Mouse (Mus musculus) left cerebral cortex, postnatal 10 days (tissue): ENCODE measurements at regions not wholly inside any gene's neighbourhood (a gene's known extent, or its start where the extent isn't known, plus 50 kb on each side); places are given as distances from the start of the nearest gene placed in this dataset.
A peak's percentile ranks its signal among the peaks of the same experiment; 100 is the strongest.

Source experiments
- DNase-seq, 2 experiments: peaks; one replicate each; pipeline ENCODE4 v3.0.0; 2021 to 2022; ENCODE audit warnings: low spot score in 2 of 2, mixed read lengths in 1 of 2; ENCODE audit errors: extremely low spot score in 1 of 2
- intact Hi-C: fragments of 180-260 bp; cut with DNase I; formaldehyde crosslinking; loops from one replicate; pipeline ENCODE4 v1.15.1; 2025

DNA sequence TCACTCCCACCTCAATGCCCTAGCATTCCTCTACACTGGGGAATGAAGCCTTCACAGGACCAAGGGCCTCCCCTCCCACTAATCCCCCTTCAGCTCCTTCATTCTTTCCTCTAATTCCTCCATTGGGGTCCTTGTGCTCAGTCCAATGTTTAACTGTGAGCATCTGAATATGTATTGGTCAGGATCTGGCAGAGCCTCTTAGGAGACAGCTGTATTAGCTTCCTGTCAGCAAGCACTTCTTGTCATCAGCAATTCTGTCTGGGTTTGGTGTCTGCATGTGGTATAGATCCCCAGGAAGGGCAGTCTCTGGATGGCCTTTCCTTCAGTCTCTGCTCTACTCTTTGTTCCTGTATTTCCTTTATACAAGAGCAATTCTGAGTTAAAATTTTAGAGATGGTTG, 426.8 kb upstream of the 2610001J05Rik start:
- intact Hi-C loops, result no loop called here
- DNase-seq, result no peak

GRCm38 (mm10) chr6:14297428-14297827, 426.1 kb upstream of the 2610001J05Rik start:
- no peak for DNase-seq

DNA sequence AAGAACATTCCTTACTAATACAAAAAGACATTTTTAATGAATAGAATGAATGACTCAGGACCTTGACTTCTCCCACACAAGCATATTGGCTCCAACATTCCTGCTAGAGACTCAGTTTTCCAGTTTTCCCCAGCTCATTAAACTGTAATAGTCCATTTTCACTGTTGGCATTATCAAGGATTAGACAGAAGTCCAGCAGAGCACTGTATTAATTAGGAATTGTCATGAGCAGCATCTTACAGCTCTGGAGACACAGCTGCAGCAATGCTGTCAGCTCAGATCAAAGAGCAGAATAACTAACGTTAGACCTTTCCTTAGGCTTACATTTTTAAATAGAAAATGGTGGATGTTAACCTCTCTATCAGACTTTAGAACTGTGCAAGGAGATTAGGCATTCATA, 419.5 kb upstream of the 2610001J05Rik start:
- intact Hi-C loops, result no loop called here
- DNase-seq, result no peak

More at GRCm38 (mm10) chr6:14297428-14297827, 426.1 kb upstream of the 2610001J05Rik start:
- intact Hi-C loops, result no loop called here

DNA sequence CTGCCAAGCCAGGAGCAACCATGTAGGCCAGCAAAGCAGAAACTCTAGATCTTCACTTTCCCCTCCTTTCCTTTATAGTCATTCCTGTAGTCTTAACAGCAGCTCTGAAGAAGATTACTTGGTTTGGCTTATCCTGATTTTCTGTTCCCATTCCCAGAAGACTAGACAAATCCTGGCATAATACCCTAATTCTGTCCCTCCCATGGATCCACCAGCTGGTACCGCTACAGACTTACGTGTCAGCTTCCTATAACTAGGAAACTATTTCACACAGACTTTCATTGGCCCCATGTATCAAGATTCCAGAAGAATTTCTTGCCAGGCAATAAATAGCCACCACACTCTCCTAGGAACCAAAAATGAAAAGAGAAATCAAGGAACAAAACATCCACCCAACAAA, 410.2 kb upstream of the 2610001J05Rik start:
- intact Hi-C loops, result no loop called here
- DNase-seq, result no peak

DNA sequence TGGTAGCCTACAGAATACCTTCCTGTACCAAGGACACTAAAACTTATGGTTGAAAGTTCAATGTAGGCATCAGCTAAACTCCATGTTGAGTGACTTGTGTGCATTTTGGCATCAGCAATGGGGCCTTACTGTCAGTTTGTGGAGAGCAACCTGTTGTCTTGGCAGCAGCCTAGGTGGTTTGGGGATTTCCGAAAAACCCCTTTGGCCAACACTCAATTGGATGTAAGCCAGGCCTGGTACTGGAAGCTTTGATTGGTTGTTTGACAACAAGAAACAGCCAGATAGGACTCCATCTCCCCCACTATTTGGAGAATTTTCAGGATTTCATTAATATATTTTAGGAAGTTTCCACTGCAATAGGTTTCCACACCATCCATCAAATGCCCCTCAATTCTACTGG, 390.6 kb upstream of the 2610001J05Rik start:
- intact Hi-C loops, result no loop called here
- DNase-seq, result no peak

- intact Hi-C loops, result no loop called here
- no peak for DNase-seq
Measured at GRCm38 (mm10) chr6:14240331-14240730, 369.0 kb upstream of the 2610001J05Rik start.

DNA sequence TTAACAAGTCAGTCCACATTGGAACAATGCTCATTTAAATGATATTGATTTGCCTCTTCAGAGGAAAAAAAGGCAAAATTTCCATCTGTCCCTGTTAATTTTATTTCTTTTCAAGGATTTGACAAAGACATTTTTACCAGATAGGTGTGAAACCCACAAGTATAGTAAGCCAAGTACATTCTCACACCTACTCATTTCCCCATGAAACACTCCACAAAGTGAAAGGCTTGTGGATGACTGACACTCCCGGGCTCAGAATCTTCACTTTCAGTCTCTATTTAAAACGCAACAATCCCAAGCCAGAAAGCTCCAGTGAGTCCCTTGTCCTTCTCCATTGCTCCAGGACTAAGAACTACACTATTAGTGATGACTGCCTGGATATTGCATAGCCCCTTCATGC, 367.8 kb upstream of the 2610001J05Rik start:
- intact Hi-C loops, result no loop called here
- DNase-seq, result peak in 1 of 2 experiments; percentile 9

GRCm38 (mm10) chr6:14230823-14231222, 359.5 kb upstream of the 2610001J05Rik start:
- intact Hi-C loops, result no loop called here
- DNase-seq, result no peak

DNA sequence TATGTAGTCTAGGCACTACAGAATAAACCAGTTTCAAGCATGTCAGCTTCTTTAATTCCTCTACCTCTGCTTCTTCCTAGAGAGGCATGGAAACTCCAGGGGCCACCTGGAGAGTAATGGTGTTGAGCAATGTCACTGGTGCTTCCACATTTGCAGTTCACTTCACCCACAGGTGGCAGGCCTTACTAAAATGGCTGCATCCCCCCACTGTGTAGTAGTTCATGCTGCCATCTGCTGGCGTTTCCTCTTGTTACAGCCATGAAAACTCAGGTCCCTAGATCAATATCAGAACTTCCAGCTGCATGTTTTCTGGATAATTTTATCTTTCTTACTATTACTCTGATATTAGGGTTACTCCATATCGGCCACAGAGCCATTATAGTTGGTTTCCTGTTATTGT, 336.2 kb upstream of the 2610001J05Rik start:
- peak; percentile 18 to 36 for DNase-seq
- intact Hi-C loops, result loop anchor here (5.0 kb wide), 2 partner anchors 450 to 920 kb away; no protein-coding TSS in a partner anchor

GRCm38 (mm10) chr6:14197107-14197506, 325.8 kb upstream of the 2610001J05Rik start:
- DNase-seq, result no peak
- intact Hi-C loops, result no loop called here

GRCm38 (mm10) chr6:14195351-14195750, 324.0 kb upstream of the 2610001J05Rik start:
- intact Hi-C loops, result no loop called here

GRCm38 (mm10) chr6:14191387-14192023, 320.2 kb upstream of the 2610001J05Rik start:
- DNase-seq, result no peak
- intact Hi-C loops, result no loop called here

More at GRCm38 (mm10) chr6:14195351-14195750, 324.0 kb upstream of the 2610001J05Rik start:
- no peak for DNase-seq

- intact Hi-C loops, result no loop called here
- DNase-seq, result peak in 1 of 2 experiments; percentile 26
Measured at GRCm38 (mm10) chr6:14185921-14186420, 314.7 kb upstream of the 2610001J05Rik start.

DNA sequence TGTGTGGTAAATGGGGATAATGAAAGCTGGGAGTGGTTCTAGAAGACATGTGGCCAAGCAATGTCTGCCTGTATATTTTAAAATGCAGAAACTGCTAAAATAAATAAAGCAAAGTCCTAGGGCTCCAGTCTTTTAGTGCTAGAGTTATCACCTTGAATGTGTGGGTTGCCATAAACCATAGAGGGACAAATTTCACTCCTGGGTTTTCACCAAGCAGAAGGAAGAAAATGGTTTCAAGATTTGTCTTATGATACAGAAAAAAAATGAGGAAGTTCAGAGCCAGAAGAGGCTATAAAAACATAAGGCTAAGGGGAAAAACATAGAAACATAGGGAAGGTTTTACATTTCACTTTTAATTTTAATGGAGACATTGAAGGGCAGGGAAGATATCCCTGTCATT, 276.1 kb upstream of the 2610001J05Rik start:
- intact Hi-C loops, result no loop called here
- DNase-seq, result no peak

DNA sequence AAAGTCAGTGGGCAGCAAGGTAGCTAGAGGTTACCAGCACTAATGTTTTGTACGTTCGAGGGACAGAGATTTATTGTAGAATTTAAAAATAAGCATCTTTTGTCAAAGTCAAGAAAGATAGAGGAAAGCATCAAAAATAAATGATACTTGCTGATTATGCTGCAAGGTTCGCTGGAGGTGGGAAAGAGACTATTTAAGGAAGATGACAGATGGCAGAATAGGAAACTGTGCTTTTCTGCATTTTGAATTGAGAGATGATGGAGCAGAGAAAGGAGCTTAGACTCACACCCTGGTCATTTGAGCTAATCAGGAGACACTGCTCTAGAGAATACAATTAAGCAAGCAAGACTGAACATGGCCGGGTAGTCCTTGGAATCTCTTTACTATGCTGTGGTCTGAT, 275.1 kb upstream of the 2610001J05Rik start:
- DNase-seq, result no peak
- intact Hi-C loops, result no loop called here

GRCm38 (mm10) chr6:14142107-14142751, 270.9 kb upstream of the 2610001J05Rik start:
- peak in 1 of 2 experiments; percentile 38 for DNase-seq
- intact Hi-C loops, result no loop called here

DNA sequence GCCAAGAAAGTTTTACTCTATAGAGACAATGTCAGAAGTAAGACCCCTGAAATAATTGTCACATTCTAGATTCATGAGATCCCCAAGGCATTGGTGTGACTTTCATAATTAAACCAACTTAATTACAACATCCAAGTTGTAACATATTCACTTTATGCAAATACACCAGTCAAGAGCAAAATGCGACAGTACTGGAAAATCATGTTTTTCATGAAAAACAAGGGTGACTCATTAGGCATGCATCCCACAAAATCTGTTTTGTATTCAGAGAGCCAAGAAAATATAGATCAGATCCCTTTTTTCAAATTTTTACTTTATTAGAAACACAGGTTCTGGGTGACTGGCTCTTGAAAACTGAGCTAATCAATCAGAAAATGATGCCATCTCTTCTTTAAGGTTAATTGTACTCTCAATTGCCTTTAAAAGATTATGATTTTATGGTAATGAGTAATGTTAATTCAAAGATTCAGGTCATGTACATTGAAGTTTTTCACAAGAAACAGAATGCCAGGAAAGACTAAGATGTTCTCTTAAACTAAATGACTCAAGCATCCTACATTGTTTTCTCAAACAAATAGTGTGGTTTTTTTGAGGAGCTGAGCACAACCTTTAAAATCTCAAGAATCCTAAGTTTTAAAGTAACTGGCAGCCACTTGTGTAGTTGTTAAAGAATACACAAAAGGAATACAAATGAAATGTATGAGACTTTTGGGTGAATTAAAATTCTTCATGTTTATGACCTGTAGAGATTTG, 259.2 kb upstream of the 2610001J05Rik start:
- no peak for DNase-seq
- intact Hi-C loops, result no loop called here

DNA sequence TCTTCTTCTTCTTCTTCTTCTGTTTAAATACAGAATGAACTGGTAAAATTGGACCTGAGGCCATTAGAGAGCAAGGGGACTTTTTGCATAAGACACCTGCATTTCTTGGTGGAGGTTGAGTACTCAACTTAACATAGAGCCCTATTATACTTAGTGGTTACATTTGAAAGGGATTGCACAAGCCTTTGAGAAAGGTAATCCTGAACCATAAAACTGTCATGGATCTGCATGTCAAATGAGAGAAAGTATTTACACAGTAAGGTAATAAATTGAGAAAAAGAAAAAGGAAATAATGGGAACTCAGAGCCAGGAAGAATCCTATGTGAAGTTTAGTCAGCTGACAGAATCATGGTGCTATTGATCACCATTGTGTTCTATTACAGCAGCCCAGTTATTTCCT, 258.1 kb upstream of the 2610001J05Rik start:
- DNase-seq, result no peak
- intact Hi-C loops, result no loop called here

DNA sequence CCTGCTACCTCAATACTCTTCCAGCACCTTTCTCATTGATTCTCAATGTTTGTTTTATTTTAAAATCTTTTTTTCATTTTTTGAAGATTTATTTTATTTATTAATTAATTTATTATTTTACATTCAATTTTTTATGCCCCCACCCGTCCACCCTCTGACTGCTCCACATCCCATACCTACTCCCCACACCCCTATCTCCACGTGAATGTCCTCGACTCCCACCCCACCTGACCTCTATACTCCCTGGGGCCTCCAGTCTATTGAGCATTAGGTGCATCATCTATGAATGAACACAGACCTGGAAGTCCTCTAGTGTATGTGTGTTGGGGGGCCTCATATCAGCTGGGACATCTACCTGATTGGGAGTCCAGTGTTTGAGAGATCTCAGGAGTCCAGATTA, 251.0 kb upstream of the 2610001J05Rik start:
- intact Hi-C loops, result no loop called here
- DNase-seq, result no peak

- no peak for DNase-seq
- intact Hi-C loops, result no loop called here
Measured at GRCm38 (mm10) chr6:14121479-14121878, 250.2 kb upstream of the 2610001J05Rik start.
